Mouse (Mus musculus) limb, embryonic 11.5 days (tissue): ENCODE measurements around the gene Has3. TPM values are rescaled to one million over a fixed set of nuclear protein-coding genes. Genes with fewer than 3 reads are reported as not detected.
A peak's percentile ranks its signal among the peaks of the same experiment; 100 is the strongest.

ENCODE experiments used
- ATAC-seq: fragments of 200-750 bp; cut with Nextera tagmentation; 2 replicates; pipeline ENCODE4 v1.8.0; 2017; ENCODE audit warnings: low read depth; ENCODE audit not compliant: insufficient number of reproducible peaks, low FRiP score, low TSS enrichment
- DNase-seq: peaks from one replicate; pipeline ENCODE4 v3.0.0-alpha.2; 2015; ENCODE audit warnings: low spot score
- H3K27ac ChIP-seq: fragments of 300-500 bp; sonication (generic); replicated peaks from 2 replicates; pipeline ENCODE4 v1.5.1; 2014; ENCODE audit warnings: low read depth, mild to moderate bottlenecking, low read length
- H3K27me3 ChIP-seq: fragments of 300-500 bp; sonication (generic); 2 replicates; pipeline ENCODE4 v1.6.1; 2014; ENCODE audit warnings: mild to moderate bottlenecking, low read length, mixed read lengths; ENCODE audit not compliant: control insufficient read depth, insufficient read depth
- H3K36me3 ChIP-seq: fragments of 300-500 bp; sonication (generic); 2 replicates; pipeline ENCODE4 v1.6.1; 2014; ENCODE audit warnings: mild to moderate bottlenecking, low read length, moderate library complexity, mixed read lengths; ENCODE audit not compliant: control insufficient read depth, insufficient read depth
- H3K4me1 ChIP-seq: fragments of 300-500 bp; sonication (generic); 2 replicates; pipeline ENCODE4 v1.6.1; 2014; ENCODE audit warnings: low read length, mixed read lengths; ENCODE audit not compliant: control insufficient read depth, insufficient read depth
- H3K4me2 ChIP-seq: fragments of 300-500 bp; sonication (generic); 2 replicates; pipeline ENCODE4 v1.6.1; 2014; ENCODE audit warnings: low read depth, mild to moderate bottlenecking, moderate library complexity; ENCODE audit not compliant: severe bottlenecking
- H3K4me3 ChIP-seq: fragments of 300-500 bp; sonication (generic); 2 replicates; pipeline ENCODE4 v1.5.1; 2014; ENCODE audit warnings: low read depth, low read length
- H3K9ac ChIP-seq: fragments of 300-500 bp; sonication (generic); 2 replicates; pipeline ENCODE4 v1.6.1; 2014; ENCODE audit warnings: mild to moderate bottlenecking, low read length
- H3K9me3 ChIP-seq: fragments of 300-500 bp; sonication (generic); 2 replicates; pipeline ENCODE4 v1.6.1; 2016; ENCODE audit warnings: low read length; ENCODE audit not compliant: control insufficient read depth
- WGBS: fragments of 180-500 bp; shearing (Covaris S2); extraction: QIAGEN DNeasy Blood & Tissue Kit; methylation state at CpG from one replicate; pipeline ENCODE4 v1.1.7; 2014; 5-methylcytosine and 5-hydroxymethylcytosine counted together
- polyA plus RNA-seq: library from polyadenylated mRNA; unstranded; fragments of >200 nt; fragmentation: Nextera tagmentation; extraction: Ambion mirVana; gene quantifications from 2 replicates; pipeline ENCODE4 v1.2.1, GENCODE M21; 2014

Has3 gene
- polyA plus RNA-seq, 1 experiment from 2014 or later, result 0.40 TPM

DNA sequence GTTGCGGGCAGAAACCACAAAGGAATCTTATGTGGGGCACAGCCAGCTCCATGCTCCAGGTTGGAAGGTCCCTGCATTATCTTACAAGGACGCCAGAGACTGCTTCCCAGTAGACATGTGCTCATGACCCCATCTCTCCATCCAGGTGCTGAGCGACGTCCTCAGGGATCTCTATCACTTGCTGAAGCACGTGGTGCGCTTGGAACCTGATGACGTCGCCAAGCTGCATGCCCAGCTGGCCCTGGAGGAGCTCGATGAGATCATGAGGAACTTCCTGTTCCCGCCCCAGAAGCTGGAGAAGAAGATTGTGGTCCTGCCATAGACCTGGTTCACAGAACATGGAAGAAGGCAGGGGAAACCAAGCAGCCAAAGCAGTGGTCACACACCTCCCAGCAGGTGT, 20.0 kb upstream of the Has3 start:
- Histone ChIP-seq H3K27ac (no peak overlapping the region), H3K9ac (no peak overlapping the region), H3K9me3 (no peaks in the 10 kb centered on the region), H3K4me3 (no peak overlapping the region), H3K27me3 (no peaks in the 10 kb centered on the region), H3K36me3 (no peaks in the 10 kb centered on the region), H3K4me2 (no peak overlapping the region), H3K4me1 (no peaks in the 10 kb centered on the region)
- DNase-seq, result no peak
- no peak for ATAC-seq
- 90% methylated on average over 10 of the region's 10 CpGs for WGBS

GRCm38 (mm10) chr8:106854534-106855241, 15.4 kb upstream of the Has3 start:
- WGBS, result 50% methylated on average over 8 of the region's 8 CpGs
- H3K9me3 ChIP-seq, result no peaks in the 10 kb centered on the region

GRCm38 (mm10) chr8:106855242-106855562, 14.8 kb upstream of the Has3 start:
- 84% methylated on average over 3 of the region's 3 CpGs for WGBS
- H3K4me3 ChIP-seq, result no peak overlapping the region
- H3K4me2 ChIP-seq, result no peak overlapping the region
- no peaks in the 10 kb centered on the region for H3K4me1 ChIP-seq
- no peaks in the 10 kb centered on the region for H3K36me3 ChIP-seq
- H3K27me3 ChIP-seq, result no peaks in the 10 kb centered on the region
- DNase-seq, result no peak
- H3K9me3 ChIP-seq, result no peaks in the 10 kb centered on the region
- ATAC-seq, result no peak
- H3K9ac ChIP-seq, result no peak overlapping the region
- H3K27ac ChIP-seq, result no peak overlapping the region

More at GRCm38 (mm10) chr8:106854534-106855241, 15.4 kb upstream of the Has3 start:
- Histone ChIP-seq H3K4me3 (no peak overlapping the region), H3K27me3 (no peaks in the 10 kb centered on the region), H3K36me3 (no peaks in the 10 kb centered on the region), H3K9ac (no peak overlapping the region), H3K4me1 (no peaks in the 10 kb centered on the region), H3K4me2 (no peak overlapping the region), H3K27ac (no peak overlapping the region)
- ATAC-seq (no peak), DNase-seq (no peak)

GRCm38 (mm10) chr8:106862845-106863244, 7.2 kb upstream of the Has3 start:
- Histone ChIP-seq H3K27ac (no peak overlapping the region), H3K4me2 (no peak overlapping the region), H3K9ac (no peak overlapping the region), H3K9me3 (no peaks in the 10 kb centered on the region), H3K4me3 (no peak overlapping the region), H3K4me1 (no peaks in the 10 kb centered on the region), H3K36me3 (no peaks in the 10 kb centered on the region), H3K27me3 (no peaks in the 10 kb centered on the region)
- ATAC-seq (no peak), DNase-seq (no peak)
- WGBS, result 90% methylated on average over 10 of the region's 10 CpGs

- H3K9ac ChIP-seq, result no peak overlapping the region
- no peaks in the 10 kb centered on the region for H3K9me3 ChIP-seq
- H3K4me2 ChIP-seq, result no peak overlapping the region
- WGBS, result 78% methylated on average over 9 of the region's 9 CpGs
- no peaks in the 10 kb centered on the region for H3K36me3 ChIP-seq
- H3K4me3 ChIP-seq, result no peak overlapping the region
- no peak for ATAC-seq
- peaks cover 9% of the 10 kb centered on the region for H3K4me1 ChIP-seq
- H3K27ac ChIP-seq, result no peak overlapping the region
- H3K27me3 ChIP-seq, result peaks cover 10% of the 10 kb centered on the region
- DNase-seq, result no peak
Observed at GRCm38 (mm10) chr8:106865354-106865753, 4.7 kb upstream of the Has3 start.

- H3K27ac ChIP-seq, result no peak overlapping the region
- peaks cover 31% of the 10 kb centered on the region for H3K4me1 ChIP-seq
Observed at GRCm38 (mm10) chr8:106870537-106871327, 690 bp downstream of the Has3 start.

DNA sequence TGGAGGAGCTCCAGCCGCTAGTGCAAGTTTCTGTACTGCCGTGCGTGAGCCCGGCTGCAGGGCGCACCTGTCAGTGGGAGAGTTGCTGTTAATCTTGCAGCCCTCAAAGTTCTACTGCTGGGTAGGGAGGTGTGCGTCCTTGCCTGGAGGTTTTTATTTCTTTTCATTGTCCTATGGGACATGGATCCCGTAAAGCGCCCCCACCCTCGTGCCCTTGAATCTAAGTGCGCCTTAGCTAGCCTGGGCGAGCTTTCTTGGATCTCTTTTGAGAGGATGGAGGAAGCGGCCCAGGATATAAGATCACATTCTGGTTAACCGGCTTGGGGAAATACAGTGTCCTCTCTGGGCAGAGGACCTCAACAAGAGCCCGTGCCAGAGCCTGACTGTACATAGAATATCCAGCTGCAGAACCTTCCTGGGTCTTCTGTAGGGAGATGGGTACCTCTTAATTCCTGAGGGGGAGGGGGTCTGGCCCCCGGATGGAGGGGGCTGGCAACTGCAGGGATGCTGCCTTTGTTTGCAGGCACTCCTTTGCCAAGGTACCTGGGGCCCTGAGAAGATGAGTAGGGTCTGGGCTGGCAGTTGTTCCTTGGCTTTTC, 1.4 kb downstream of the Has3 start:
- DNase-seq (no peak), ATAC-seq (no peak)
- Histone ChIP-seq H3K4me2 (peak overlapping the region; percentile 99), H3K9me3 (no peaks in the 10 kb centered on the region), H3K27me3 (peaks cover 36% of the 10 kb centered on the region), H3K27ac (no peak overlapping the region), H3K4me1 (peaks cover 31% of the 10 kb centered on the region), H3K36me3 (peaks cover 3% of the 10 kb centered on the region; the same call in 1 of the 2 replicates), H3K9ac (peak overlapping the region; percentile 60; the same call in 1 of the 2 replicates), H3K4me3 (peak overlapping the region; percentile 57)
- WGBS, result 1% methylated on average over 15 of the region's 15 CpGs

More at GRCm38 (mm10) chr8:106870537-106871327, 690 bp downstream of the Has3 start:
- H3K9me3 ChIP-seq, result no peaks in the 10 kb centered on the region
- ATAC-seq, result peak; percentile 50; the same call in 1 of the 2 replicates
- H3K4me2 ChIP-seq, result peak overlapping the region; percentile 99
- H3K27me3 ChIP-seq, result peaks cover 36% of the 10 kb centered on the region
- peak overlapping the region; percentile 60 for H3K9ac ChIP-seq
- H3K36me3 ChIP-seq, result peaks cover 3% of the 10 kb centered on the region; the same call in 1 of the 2 replicates
- peak overlapping the region; percentile 57 for H3K4me3 ChIP-seq
- peak; percentile 73 for DNase-seq
- WGBS, result under 1% methylated on average over 63 of the region's 63 CpGs

DNA sequence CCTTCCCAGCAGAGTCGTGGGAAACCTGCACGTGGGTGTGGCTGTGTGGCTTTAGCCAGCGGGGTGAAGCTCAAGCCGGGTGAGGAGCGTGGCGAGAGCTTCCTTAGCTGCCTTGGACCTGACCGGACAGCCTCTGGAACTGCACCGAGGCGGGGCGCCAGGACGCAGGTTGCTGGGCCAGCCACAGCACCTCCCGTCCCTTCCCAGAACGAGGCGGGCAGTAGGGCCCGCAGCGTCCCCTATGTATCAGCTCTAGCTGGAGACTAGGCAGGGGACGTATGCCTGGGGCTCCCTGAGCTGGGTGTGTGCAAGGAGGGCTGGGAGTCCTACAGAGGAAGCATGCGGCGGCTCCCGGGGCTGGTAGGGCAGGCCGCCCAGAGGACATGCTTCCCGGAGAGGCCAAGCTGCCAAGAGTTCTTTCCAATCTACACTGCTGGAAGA, 1.9 kb downstream of the Has3 start:
- H3K27me3 ChIP-seq, result peaks cover 36% of the 10 kb centered on the region
- peak; percentile 73 for DNase-seq
- peaks cover 31% of the 10 kb centered on the region for H3K4me1 ChIP-seq
- peak overlapping the region; percentile 30; the same call in 1 of the 2 replicates for H3K9ac ChIP-seq
- no peak overlapping the region for H3K27ac ChIP-seq
- 1% methylated on average over 22 of the region's 22 CpGs for WGBS
- H3K4me2 ChIP-seq, result peak overlapping the region; percentile 99
- peaks cover 3% of the 10 kb centered on the region; the same call in 1 of the 2 replicates for H3K36me3 ChIP-seq
- peak overlapping the region; percentile 19; the same call in 1 of the 2 replicates for H3K4me3 ChIP-seq
- ATAC-seq, result no peak
- H3K9me3 ChIP-seq, result no peaks in the 10 kb centered on the region
